Mouse (Mus musculus): ENCODE results near the gene Pear1.

DNA sequence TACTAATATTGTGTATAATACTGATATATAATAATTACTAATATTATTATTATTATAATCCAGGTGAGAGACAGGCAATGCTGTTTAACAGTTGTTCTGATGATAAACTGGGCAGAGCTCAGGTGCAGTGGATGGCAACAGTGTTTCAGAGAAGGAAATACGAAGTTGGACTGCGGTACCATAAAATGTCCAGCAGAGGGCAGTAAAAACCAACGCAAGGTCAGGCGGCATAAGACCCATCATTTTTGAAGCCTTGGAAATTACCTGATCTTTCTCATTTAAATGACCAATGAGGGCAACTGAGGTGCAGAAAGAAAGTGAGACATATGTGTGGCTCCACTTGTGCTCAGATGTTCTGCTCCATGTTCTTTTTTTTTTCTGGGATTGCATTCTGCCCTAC lies 53.8 kb downstream of the Pear1 start:
- TF ChIP-seq POLR2A (IDR thresholded peaks at IDR 0.05; ENCODE audit: control insufficient read depth, extremely low read depth, insufficient read depth, low read length, poor library complexity) (no peak), CTCF (IDR thresholded peaks at IDR 0.05; ENCODE audit: borderline replicate concordance, control insufficient read depth, extremely low read depth, insufficient read depth, low read length, poor library complexity) (no peak)

All from thymus, adult 2 months (tissue).